Mouse (Mus musculus) liver, embryonic 11.5 days (tissue): ENCODE measurements around the gene Gm48552. TPM values are rescaled to one million over a fixed set of nuclear protein-coding genes. Genes with fewer than 3 reads are reported as not detected.

Experiments used
- ATAC-seq: fragments of 200-750 bp; cut with Nextera tagmentation; replicated peaks from 2 replicates; pipeline ENCODE4 v1.8.0; 2017; ENCODE audit warnings: moderate number of reproducible peaks, mild to moderate bottlenecking, moderate TSS enrichment, moderate library complexity; ENCODE audit not compliant: low FRiP score
- DNase-seq: peaks from one replicate; pipeline ENCODE4 v3.0.0-alpha.2; 2017; ENCODE audit warnings: low spot score
- H3K27ac ChIP-seq: fragments of 300-500 bp; sonication (generic); 2 replicates; pipeline ENCODE4 v1.5.1; 2014; ENCODE audit warnings: mild to moderate bottlenecking, low read depth, low read length, control low read depth
- H3K27me3 ChIP-seq: fragments of 300-500 bp; sonication (generic); replicated peaks from 2 replicates; pipeline ENCODE4 v1.6.1; 2014; ENCODE audit warnings: low read length, mixed read lengths; ENCODE audit not compliant: control insufficient read depth, insufficient read depth
- H3K36me3 ChIP-seq: fragments of 300-500 bp; sonication (generic); 2 replicates; pipeline ENCODE4 v1.6.1; 2014; ENCODE audit warnings: mild to moderate bottlenecking, low read length, moderate library complexity, mixed read lengths; ENCODE audit not compliant: control insufficient read depth, insufficient read depth
- H3K4me1 ChIP-seq: fragments of 300-500 bp; sonication (generic); replicated peaks from 2 replicates; pipeline ENCODE4 v1.6.1; 2014; ENCODE audit warnings: low read length, mixed read lengths; ENCODE audit not compliant: control insufficient read depth, insufficient read depth
- H3K4me2 ChIP-seq: fragments of 300-500 bp; sonication (generic); 2 replicates; pipeline ENCODE4 v1.6.1; 2014; ENCODE audit warnings: mild to moderate bottlenecking, control low read depth, moderate library complexity
- H3K4me3 ChIP-seq: fragments of 300-500 bp; sonication (generic); 2 replicates; pipeline ENCODE4 v1.5.1; 2014; ENCODE audit warnings: low read depth, low read length, control low read depth
- H3K9ac ChIP-seq: fragments of 300-500 bp; sonication (generic); 2 replicates; pipeline ENCODE4 v1.6.1; 2014; ENCODE audit warnings: low read depth, low read length, control low read depth
- H3K9me3 ChIP-seq: fragments of 300-500 bp; sonication (generic); 2 replicates; pipeline ENCODE4 v1.6.1; 2016; ENCODE audit warnings: low read length, inconsistent platforms, mixed read lengths; ENCODE audit not compliant: control insufficient read depth
- WGBS: fragments of 180-500 bp; shearing (Covaris S2); extraction: QIAGEN DNeasy Blood & Tissue Kit; methylation state at CpG from one replicate; pipeline ENCODE4 v1.1.7; 2014; 5-methylcytosine and 5-hydroxymethylcytosine counted together
- polyA plus RNA-seq: library from polyadenylated mRNA; unstranded; fragments of >200 nt; fragmentation: Nextera tagmentation; extraction: Ambion mirVana; gene quantifications from 2 replicates; pipeline ENCODE4 v1.2.1, GENCODE M21; 2014

The Gm48552 gene
- polyA plus RNA-seq: 0.62 and 0.67 TPM in 2 replicates

DNA sequence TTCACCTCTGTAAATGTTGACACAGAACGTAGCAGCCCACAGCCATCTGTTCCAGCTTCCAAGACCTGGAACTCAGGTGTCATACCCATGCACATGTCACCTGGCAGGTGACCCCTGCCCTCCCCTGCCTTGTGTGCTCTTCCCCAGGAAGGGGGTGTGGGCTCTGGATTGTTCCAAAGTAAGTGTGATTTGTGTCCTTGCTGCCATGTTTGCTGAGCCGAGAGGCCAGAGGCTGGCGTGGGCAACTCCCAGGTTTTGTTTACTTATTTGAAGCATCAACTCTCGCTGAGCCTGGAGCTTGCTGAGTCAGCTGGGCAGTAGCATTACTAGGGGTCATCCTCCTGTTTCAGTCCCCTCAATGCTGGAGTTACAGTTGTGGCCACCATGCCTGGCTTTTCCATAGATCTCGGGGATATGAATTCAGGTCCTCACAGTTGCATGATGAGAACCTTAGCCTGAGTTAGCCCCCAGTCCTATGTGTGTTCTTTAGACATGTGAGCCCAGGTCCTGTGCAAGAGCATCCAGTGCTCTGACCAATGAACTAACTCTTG, at the start of gene Gm48552:
TSS of gene Gm48552 (plus strand) at position 501 of the 551 bp plus-strand sequence.
- peaks cover 34% of the 10 kb centered on the region for H3K4me1 ChIP-seq
- no peak within 1 kb of the TSS for H3K9ac ChIP-seq
- DNase-seq (no peak), ATAC-seq (no peak)
- H3K36me3 ChIP-seq: peaks cover 25% of the 10 kb centered on the region
- H3K27me3 ChIP-seq: no peaks in the 10 kb centered on the region
- no peak within 1 kb of the TSS for H3K27ac ChIP-seq
- H3K4me3 ChIP-seq: no peak within 1 kb of the TSS
- no peak within 1 kb of the TSS for H3K4me2 ChIP-seq
- no peaks in the 10 kb centered on the region for H3K9me3 ChIP-seq
- 71% methylated on average over 5 of the region's 5 CpGs for whole genome bisulfite sequencing

DNA sequence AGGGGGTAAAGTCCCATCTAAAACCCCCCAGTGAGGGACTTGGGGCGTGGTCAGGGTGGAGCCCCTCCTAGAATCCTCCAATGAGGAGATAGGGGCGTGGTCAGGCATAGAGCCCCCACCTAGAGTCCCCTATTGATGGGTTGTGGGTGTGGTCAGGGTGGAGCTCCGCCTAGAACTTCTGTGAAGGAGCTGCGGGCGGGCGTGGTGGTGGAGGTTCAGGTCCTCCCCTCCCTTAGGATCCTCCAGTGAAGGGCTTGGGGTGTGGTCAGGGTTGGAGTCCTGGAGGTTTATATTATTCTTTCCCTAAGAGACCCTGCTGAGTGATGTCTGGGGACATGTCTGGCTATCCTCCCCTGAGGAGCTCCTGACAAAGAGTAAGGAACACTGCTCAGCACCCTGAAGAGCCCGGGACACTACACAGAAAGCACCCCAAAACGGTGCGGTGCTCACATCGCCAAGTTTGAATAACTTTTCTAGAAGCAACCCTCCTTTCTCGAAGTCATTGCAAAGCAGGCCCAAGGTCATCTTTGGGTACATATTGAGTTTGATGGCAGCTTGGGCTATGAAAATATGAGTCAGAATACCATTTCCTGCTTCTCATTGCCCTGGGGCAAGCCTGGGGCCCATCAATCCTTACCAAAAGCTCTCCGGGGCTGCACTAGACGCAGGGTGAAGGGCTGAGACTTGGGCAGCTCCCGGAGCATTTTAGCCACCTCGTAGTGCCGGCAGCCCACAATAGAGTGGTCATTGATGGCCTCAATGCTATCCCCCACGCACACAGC, 48.1 kb upstream of the Gm48552 start:
- peak; percentile 53; the same call in 1 of the 2 replicates for ATAC-seq
- H3K9ac ChIP-seq: no peak overlapping the region
- H3K27me3 ChIP-seq: peaks cover 42% of the 10 kb centered on the region
- peaks cover 23% of the 10 kb centered on the region for H3K4me1 ChIP-seq
- H3K9me3 ChIP-seq: no peaks in the 10 kb centered on the region
- no peak overlapping the region for H3K27ac ChIP-seq
- no peak overlapping the region for H3K4me2 ChIP-seq
- H3K36me3 ChIP-seq: no peaks in the 10 kb centered on the region
- no peak overlapping the region for H3K4me3 ChIP-seq
- DNase-seq: no peak
- WGBS: 40% methylated on average over 17 of the region's 17 CpGs

DNA sequence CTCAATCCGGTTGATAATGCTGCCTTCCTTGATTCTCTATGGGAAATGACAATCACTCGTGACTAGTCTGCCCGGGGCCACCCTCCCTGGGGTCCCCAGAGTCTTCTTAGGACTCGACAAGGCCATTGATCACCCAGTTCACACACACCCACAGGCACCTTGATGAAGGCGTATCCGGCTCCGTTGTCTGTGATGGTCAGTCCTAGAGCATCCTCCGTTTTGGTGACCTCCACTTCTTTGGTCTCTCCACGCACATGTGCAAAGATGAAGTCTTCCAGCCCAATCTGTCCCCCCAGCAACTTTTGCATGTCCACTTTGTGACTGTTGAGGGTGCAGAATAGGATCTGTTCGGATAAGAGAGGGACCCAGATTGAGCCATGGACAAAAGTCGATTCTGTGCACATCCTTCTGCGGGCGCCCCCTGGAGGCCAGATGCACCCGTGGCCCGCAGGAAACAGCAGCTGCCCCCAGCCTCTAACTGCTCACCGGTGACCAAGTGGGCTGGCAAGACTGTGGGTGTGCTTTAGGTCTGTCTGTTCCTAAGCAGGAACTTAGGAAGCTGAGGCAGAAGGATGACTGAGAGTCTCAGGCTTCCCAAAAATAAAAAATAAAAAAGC, 47.4 kb upstream of the Gm48552 start:
- Histone ChIP-seq H3K27ac (no peak overlapping the region), H3K4me1 (peaks cover 22% of the 10 kb centered on the region), H3K9me3 (no peaks in the 10 kb centered on the region), H3K9ac (no peak overlapping the region), H3K27me3 (peaks cover 44% of the 10 kb centered on the region), H3K36me3 (no peaks in the 10 kb centered on the region), H3K4me3 (no peak overlapping the region), H3K4me2 (no peak overlapping the region)
- ATAC-seq (no peak), DNase-seq (peak; percentile 75)
- WGBS: 30% methylated on average over 16 of the region's 16 CpGs

DNA sequence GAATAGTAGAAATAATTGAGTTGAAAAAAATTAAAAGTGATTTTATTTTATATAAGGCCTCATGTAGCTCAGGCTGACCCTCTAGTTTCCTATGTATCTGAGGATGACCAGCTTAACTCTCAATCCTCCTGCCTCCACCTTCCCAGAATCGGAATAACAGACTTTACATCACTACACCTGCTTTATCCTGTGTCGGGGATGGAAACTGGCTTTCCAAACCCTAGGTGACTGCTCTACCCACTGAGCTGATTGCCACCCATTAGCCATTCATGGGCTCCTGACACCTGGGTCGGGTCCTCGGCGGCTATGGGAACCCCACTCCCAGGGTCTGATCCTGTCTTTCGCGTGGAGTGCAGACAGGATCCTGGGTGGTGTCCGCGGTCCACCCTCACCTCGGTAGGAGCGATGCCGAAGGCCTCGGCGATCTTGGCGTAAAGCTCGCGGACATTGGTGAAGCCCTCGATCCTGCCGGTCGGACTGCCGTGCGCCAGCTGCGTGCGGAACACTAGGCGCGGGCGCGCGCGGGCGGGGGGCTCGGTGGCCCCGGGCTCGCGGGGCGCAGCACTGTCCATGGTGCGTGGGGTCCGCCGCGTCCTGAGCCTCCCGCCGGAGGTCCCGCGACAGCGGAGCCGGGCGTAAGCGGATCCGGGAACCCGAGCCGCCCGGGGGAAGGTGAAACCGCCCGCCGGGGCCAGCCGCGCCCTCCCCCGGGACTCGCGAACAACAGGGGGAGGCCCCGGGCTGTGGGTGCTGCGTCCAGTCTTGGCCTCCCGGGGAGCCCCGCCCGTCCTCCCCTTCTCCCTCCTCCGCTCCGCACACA, 45.9 kb upstream of the Gm48552 start, which contains the start of gene Gipc3:
TSS of gene Gipc3 (minus strand) at position 581 of the 820 bp plus-strand sequence.
- peak within 1 kb of the TSS; percentile 39; the same call in 1 of the 2 replicates for H3K9ac ChIP-seq
- H3K4me1 ChIP-seq: peaks cover 32% of the 10 kb centered on the region
- 4% methylated on average over 66 of the region's 67 CpGs for WGBS
- H3K36me3 ChIP-seq: peaks cover 4% of the 10 kb centered on the region; the same call in 1 of the 2 replicates
- H3K4me2 ChIP-seq: peak within 1 kb of the TSS; percentile 74
- H3K9me3 ChIP-seq: no peaks in the 10 kb centered on the region
- peak within 1 kb of the TSS; percentile 51 for H3K4me3 ChIP-seq
- no peak within 1 kb of the TSS for H3K27ac ChIP-seq
- no peak for ATAC-seq
- peaks cover 38% of the 10 kb centered on the region for H3K27me3 ChIP-seq
- DNase-seq: no peak

DNA sequence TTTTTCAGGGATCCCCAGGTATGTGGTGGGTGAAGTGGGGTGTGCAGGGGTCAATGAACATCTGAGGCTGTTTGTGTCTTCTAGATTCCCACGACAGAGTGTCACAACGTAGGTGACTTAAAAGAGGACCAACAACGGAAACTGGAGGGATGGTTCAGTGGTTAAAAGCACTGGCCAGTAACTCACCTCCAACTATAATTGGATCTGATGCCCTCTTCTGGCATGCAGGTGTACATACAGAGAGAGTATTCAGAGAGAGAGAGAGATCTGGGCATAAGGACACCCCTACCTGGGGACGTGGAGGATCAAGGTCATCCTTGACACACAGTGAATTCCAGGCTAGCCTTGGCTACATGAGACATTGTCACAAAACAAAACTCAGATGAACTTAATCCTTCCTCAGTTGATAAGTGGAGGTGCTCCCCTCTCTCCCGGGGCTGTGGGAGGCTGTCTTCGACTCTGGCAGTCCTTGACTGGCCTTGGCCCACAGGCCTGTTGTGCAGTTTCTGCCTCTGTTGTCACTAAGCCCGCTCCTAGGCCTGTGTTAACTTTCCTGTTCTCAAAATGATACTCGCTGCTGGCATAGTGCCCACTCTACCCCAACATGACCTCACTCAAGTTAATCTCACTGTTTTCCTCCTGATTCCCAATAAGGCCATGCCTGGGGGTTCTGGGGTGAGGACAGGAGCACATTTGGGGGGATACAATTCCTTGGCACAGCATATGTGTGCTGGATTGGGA, 44.2 kb upstream of the Gm48552 start:
- H3K27ac ChIP-seq: no peak overlapping the region
- H3K9me3 ChIP-seq: no peaks in the 10 kb centered on the region
- H3K9ac ChIP-seq: no peak overlapping the region
- no peak overlapping the region for H3K4me3 ChIP-seq
- ATAC-seq: no peak
- H3K4me2 ChIP-seq: no peak overlapping the region
- peaks cover 31% of the 10 kb centered on the region for H3K27me3 ChIP-seq
- peaks cover 4% of the 10 kb centered on the region; the same call in 1 of the 2 replicates for H3K36me3 ChIP-seq
- 49% methylated on average over 8 of the region's 8 CpGs for WGBS
- peaks cover 45% of the 10 kb centered on the region for H3K4me1 ChIP-seq
- DNase-seq: no peak

DNA sequence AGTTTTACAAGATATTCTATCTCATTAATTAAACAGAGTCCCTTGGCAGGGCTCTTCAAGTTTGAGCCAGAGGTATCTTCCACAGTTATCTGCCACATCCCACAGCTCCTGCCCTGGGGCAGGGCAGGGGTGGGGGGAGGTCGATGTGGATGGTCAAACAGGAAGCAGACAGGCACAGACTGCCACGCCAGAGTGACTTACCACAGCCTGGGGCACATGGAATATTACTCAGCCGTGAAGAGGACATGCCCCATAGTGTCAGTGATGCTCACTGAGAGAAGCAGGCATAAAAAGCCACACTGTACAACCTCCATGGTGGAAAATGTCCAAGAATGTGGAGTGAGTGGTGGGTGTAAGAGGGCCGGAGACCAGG, 43.7 kb upstream of the Gm48552 start:
- H3K4me2 ChIP-seq: no peak overlapping the region
- peaks cover 31% of the 10 kb centered on the region for H3K27me3 ChIP-seq
- peaks cover 4% of the 10 kb centered on the region; the same call in 1 of the 2 replicates for H3K36me3 ChIP-seq
- H3K27ac ChIP-seq: no peak overlapping the region
- ATAC-seq (no peak), DNase-seq (no peak)
- no peak overlapping the region for H3K4me3 ChIP-seq
- no peak overlapping the region for H3K9ac ChIP-seq
- WGBS: 73% methylated on average over 4 of the region's 4 CpGs
- no peaks in the 10 kb centered on the region for H3K9me3 ChIP-seq
- peaks cover 47% of the 10 kb centered on the region for H3K4me1 ChIP-seq

DNA sequence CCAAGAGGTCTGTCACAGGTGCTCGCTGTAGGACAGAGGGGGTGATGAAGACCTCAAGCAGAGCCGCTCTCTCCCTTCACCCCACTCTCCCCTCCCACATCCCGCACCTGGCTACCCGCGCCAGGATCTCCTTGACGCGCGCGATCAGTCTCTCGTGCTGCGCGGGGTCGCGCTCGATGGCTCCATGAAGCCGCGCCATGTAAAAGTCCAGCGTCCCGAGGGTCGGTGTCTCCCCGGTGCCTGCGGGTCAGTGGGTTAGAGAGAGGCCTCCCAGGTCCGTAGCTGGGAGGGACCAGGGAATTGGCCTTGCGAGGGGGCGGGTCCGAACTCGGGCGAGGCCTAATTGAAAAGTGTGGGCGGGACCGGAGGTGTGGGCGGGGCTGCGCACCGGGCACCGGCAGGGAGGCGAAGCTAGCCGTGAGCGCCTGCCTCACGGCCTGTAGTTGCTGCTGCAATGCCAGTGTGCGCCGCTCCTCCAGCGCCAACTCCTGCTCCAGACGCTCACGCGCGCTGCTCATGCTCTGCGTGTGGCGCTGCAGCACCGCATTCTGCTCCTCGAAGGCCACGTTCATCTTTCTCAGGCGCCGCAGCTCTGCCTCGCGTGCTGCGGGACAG, 42.2 kb upstream of the Gm48552 start:
- peak overlapping the region; percentile 7 for H3K9ac ChIP-seq
- ATAC-seq (peak; percentile 8; the same call in 1 of the 2 replicates), DNase-seq (peak; percentile 80)
- H3K4me1 ChIP-seq: peaks cover 43% of the 10 kb centered on the region
- H3K27me3 ChIP-seq: peaks cover 27% of the 10 kb centered on the region
- WGBS: 9% methylated on average over 55 of the region's 55 CpGs
- peak overlapping the region; percentile 69 for H3K4me2 ChIP-seq
- peak overlapping the region; percentile 35 for H3K4me3 ChIP-seq
- no peak overlapping the region for H3K27ac ChIP-seq
- peaks cover 4% of the 10 kb centered on the region; the same call in 1 of the 2 replicates for H3K36me3 ChIP-seq
- no peaks in the 10 kb centered on the region for H3K9me3 ChIP-seq
